Mouse (Mus musculus) liver, embryonic 14.5 days (tissue): ENCODE measurements around the gene Gm49405.

ENCODE experiments used
- CTCF ChIP-seq: IDR thresholded peaks from 2 replicates; pipeline ENCODE4 v1.5.1; 2016; ENCODE audit warnings: antibody characterized with exemption, low read depth, control low read depth
- EP300 ChIP-seq: IDR thresholded peaks from 2 replicates; pipeline ENCODE4 v1.6.1; 2016; ENCODE audit warnings: antibody characterized with exemption, low read depth

- TF ChIP-seq CTCF (no peak), EP300 (no peak)
Observed at GRCm38 (mm10) chr19:3994932-3995331, 5.5 kb upstream of the Gm49405 start.
